Mouse (Mus musculus): ENCODE results near the gene Ddt. TPM values are rescaled to one million over a fixed set of nuclear protein-coding genes. Genes with fewer than 3 reads are reported as not detected.

The Ddt gene
- 81.4 and 104 TPM in 2 replicates for polyA plus RNA-seq (2012; rRNA removed)

- WGBS, result under 1% methylated on average over 47 of the region's 47 CpGs
- DNase-seq (ENCODE audit: low read depth, low spot score), result peak; percentile 93
These were observed at the start of gene Ddt for GRCm38 (mm10) chr10:75772795-75773664. Ddt (minus strand) TSS chr10:75773414.

GRCm38 (mm10) chr10:75822443-75822842, 49.2 kb upstream of the Ddt start, which contains the start of gene Gstt4:
Gstt4 (minus strand) TSS chr10:75822543.
- WGBS, result 93% methylated on average over 2 of the region's 2 CpGs
- no peak for DNase-seq (ENCODE audit: low read depth, low spot score)

GRCm38 (mm10) chr10:75819882-75820281, 46.7 kb upstream of the Ddt start:
- 89% methylated on average over 5 of the region's 5 CpGs for WGBS
- DNase-seq (ENCODE audit: low read depth, low spot score), result no peak

DNA sequence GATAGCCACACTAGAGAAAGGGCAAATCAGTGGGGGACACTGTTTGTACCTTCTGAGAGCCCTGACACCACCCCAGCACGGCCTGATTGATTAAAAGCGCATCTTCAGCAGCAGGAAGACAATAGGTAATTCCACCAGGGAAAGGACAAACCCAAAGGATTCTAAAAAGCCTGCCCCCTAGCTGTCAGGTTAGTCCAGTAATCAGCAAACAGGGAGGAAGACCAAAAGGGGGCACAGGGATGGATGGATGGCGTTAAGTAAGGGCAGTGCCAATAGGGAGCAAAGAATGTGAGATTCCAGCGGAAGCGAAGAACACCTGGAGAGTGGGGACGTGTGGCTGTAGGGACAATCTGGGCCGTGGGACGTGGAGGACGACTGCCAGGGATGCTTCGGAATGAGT, 45.4 kb upstream of the Ddt start:
- WGBS, result 61% methylated on average over 10 of the region's 10 CpGs
- no peak for DNase-seq (ENCODE audit: low read depth, low spot score)

DNA sequence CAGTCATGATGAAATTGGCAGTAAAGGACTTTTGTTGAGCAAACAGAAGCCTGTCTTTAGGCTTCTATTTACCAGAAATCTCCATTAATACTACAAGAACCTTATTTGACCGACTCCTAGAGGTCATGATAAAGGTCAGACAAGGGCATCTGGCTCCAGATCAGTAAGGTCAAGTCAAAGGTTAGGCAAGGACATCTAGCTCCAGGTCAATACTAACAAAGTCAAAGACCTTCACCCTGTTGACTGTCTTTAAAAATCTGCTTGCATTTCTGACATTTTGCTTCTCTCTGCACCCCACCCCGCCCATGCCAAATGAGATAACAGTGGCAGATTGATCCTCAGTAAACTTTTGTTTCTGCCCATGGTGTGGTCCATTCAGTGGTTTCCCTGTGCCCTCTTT, 31.0 kb upstream of the Ddt start:
- no peak for DNase-seq (ENCODE audit: low read depth, low spot score)
- 57% methylated on average over 2 of the region's 2 CpGs for WGBS

GRCm38 (mm10) chr10:75798176-75798696, 25.0 kb upstream of the Ddt start, which contains the start of gene Gstt1:
Gstt1 (minus strand) TSS chr10:75798584.
- 2% methylated on average over 18 of the region's 18 CpGs for WGBS

GRCm38 (mm10) chr10:75797619-75798175, 24.5 kb upstream of the Ddt start:
- no peak for DNase-seq (ENCODE audit: low read depth, low spot score)
- WGBS, result 1% methylated on average over 12 of the region's 12 CpGs

More at GRCm38 (mm10) chr10:75798176-75798696, 25.0 kb upstream of the Ddt start, which contains the start of gene Gstt1:
- DNase-seq (ENCODE audit: low read depth, low spot score), result no peak

DNA sequence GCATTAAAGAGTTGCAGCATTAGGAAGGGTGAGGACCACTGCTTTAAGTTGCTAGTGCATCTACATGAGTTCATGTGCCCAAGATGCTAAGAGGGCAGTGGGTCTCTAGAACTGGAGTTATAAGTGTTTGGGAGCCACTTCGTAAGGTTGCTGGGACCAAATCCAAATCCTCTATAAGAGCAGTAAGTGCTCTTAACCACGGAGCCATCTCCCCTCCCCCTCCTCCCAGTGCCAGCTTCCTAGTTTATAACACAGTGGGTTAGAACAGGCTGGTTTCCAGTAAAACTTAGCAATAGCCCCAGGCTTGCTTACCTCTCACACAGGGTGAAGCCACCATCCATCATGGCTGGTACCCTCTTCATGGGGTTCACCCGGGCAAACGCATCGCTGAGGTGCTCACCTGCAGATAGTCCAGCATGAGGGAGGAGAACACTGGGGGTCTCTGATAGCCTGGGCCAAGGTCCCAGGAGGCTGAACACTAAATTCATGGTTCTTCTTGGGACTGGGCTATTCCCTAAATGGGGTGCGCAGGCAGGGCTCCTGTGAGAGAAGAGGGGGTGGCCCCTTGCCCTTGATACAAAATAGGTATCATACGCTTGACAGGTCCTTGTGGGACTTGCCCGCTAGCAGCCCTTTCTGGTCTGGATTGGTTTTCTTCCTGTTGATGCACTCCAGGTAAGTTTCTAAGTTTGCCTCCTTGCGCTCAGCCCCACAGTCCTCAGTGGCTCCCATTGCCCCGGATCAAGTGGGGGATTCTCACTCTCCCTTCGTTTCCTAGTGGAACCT, 23.7 kb upstream of the Ddt start:
- 47% methylated on average over 11 of the region's 11 CpGs for WGBS
- no peak for DNase-seq (ENCODE audit: low read depth, low spot score)

DNA sequence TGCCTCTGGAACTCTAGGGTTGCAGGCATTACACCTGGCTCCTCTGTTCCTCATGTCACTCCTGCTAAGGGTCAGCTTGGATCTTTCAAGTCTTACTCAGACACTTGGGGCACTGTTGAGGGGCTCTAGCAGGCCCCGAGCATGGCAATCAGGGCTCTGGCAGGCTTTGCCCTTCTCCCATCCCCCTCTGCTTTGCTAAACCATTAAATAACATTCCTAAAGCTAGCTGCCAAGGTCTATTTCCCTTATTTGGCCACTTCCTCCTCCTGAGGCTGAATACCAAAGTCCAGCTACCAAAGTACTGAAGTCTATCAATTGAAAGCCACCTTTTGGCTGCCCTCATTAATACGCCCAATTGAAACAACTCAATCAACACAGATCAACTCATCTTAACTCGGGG, 21.7 kb upstream of the Ddt start:
- no peak for DNase-seq (ENCODE audit: low read depth, low spot score)
- WGBS, result 14% methylated on average over 3 of the region's 3 CpGs

DNA sequence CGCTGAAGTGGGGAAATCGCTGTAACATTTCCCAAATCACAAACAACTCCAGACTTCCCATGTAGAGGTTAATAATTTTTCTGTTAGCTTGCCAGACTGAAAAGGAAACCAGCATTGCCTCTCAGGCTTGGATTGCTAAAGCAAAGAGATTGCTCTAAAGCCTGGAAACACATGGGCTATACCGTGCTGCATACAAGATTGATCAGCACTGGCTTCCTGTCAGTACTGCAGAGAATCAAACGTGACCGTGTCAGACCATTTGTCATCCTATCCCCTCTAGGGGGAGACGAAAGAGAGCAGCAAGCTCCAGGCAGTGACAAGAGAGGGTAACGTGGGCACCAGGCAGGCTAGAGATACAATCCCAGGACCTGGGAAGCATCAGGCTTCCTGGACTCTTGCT, 17.6 kb upstream of the Ddt start:
- 30% methylated on average over 7 of the region's 7 CpGs for WGBS
- no peak for DNase-seq (ENCODE audit: low read depth, low spot score)

GRCm38 (mm10) chr10:75789841-75790240, 16.6 kb upstream of the Ddt start:
- no peak for DNase-seq (ENCODE audit: low read depth, low spot score)
- WGBS, result 41% methylated on average over 5 of the region's 5 CpGs

- DNase-seq (ENCODE audit: low read depth, low spot score), result no peak
- 75% methylated on average over 6 of the region's 6 CpGs for WGBS
These were observed 16.0 kb upstream of the Ddt start for GRCm38 (mm10) chr10:75789081-75789735.

DNA sequence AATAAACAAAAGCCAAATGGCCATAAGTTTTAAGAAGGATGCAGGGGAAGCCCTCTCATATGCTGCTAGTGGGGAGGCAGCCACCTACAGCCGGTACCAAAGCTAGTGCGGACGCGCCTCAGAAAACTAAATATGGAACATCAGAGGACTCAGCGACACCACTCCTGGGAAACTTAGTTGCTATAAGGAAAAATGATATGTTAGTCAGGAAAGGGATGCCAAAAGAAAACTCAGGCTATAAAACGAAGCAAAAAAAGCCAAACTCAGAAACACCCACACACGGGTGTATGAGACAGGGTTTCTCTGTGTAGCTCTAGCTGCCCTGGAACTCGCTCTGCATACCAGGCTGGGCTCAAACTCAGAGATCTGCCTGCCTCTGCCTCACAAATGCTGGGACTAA, 15.1 kb upstream of the Ddt start:
- no peak for DNase-seq (ENCODE audit: low read depth, low spot score)
- 94% methylated on average over 8 of the region's 8 CpGs for WGBS

- WGBS, result 72% methylated on average over 1 of the region's 1 CpGs
- DNase-seq (ENCODE audit: low read depth, low spot score), result no peak
These were observed 12.2 kb upstream of the Ddt start for GRCm38 (mm10) chr10:75785442-75785841.

DNA sequence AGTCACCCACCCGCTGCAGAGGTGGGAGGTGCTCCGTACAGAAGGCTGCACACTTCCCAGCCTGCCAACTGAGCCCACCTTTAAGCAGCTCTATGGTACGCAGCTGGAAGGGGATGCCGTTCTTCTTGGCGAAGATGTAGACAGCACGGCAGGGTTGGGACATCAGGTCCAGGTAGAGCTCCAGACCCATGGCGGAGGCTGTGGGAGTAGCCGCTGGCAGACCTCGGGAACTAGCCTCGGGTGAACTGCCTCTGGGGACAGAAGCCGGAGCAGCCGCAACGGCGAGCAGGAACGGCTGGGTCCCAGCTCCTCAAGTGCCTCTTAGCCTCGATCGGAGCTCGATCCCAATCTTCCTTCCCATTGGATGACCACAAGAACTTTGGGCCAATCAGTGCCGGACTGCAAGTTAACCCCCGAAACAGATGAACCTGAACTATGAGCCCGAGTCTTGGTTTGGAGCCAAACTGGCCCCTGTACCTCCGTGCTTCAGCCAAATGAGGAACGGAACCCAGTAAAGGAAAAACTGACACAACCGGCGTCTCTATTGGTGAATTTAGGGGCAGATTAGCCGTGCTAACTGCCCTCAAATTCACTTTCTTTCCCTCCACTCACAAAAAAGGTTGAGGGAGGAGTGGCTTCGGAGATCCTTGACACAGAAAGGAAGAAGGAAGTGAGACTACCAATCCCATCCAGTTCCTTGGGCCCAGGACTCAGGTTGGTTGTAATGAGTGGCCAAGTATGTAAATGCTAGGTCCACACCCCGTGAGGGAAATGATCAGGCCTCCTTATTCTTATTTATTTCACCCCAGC, 7.8 kb upstream of the Ddt start, which contains the start of the genes Gm20441 and Gstt3:
Gene Gm20441, minus strand, starts transcription at position 186 of the 810 bp plus-strand sequence.
Gene Gstt3, minus strand, starts transcription at position 646 of the 810 bp plus-strand sequence.
- peak; percentile 93 for DNase-seq (ENCODE audit: low read depth, low spot score)
- WGBS, result under 1% methylated on average over 28 of the region's 28 CpGs

GRCm38 (mm10) chr10:75779206-75780174, 6.3 kb upstream of the Ddt start:
- 28% methylated on average over 15 of the region's 15 CpGs for WGBS
- no peak for DNase-seq (ENCODE audit: low read depth, low spot score)

DNA sequence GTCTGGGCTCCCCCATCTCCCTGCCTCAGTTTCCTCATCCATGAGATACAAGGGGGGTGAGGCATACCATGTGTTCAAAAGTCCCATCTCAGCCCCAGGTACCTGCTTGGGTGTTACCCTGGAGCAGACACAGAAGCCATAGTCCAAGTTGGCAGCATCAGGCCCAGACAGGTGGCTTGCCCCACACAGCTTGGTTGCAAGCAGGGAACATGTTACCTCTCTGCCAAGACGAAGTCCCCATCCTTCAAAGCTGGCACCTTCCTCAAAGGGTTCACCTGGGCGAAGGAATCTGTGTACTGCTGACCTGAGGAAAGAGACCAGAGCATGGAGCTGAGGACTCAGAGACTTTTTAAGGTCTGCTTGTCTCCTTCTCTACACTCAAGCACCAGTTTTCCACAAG, 4.7 kb upstream of the Ddt start:
- DNase-seq (ENCODE audit: low read depth, low spot score), result no peak
- WGBS, result 98% methylated on average over 2 of the region's 2 CpGs
